Mouse (Mus musculus): ENCODE data around the gene Boc. TPM values are rescaled to one million over a fixed set of nuclear protein-coding genes. Genes with fewer than 3 reads are reported as not detected.

Boc gene
- polyA plus RNA-seq, 1 experiment from 2014 or later, result 0.57 TPM

DNA sequence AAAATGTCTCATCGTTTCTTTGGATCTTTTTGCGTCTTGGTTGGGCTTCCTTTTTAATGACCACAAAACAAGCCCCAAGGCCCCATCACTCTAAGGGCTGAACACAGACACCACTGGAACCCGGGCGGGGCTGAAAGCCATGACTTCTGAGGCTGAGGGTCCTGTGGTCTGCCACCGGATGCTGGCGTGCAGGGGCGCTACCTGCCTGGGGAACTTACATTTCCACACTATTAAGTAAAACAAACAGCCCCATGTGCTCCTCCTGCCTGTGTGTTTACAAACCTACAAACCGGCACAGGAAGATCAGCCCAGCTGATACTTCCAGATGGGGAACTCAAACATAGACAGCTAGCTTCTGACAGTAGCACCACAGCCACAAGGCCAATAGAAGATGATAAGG is 11.9 kb downstream of the Boc start:
- Histone ChIP-seq H3K27ac (ENCODE audit: low read length) (no peak overlapping the region), H3K27me3 (ENCODE audit: control insufficient read depth, insufficient read depth, low read depth, low read length) (no peaks in the 10 kb centered on the region), H3K9ac (ENCODE audit: low read depth, low read length) (no peak overlapping the region), H3K4me1 (ENCODE audit: control insufficient read depth, low read depth, low read length) (no peaks in the 10 kb centered on the region), H3K36me3 (ENCODE audit: control insufficient read depth, insufficient read depth) (no peaks in the 10 kb centered on the region), H3K4me2 (ENCODE audit: low read depth, low read length) (no peak overlapping the region), H3K4me3 (ENCODE audit: low read depth, low read length) (no peak overlapping the region), H3K9me3 (replicated peaks; ENCODE audit: control insufficient read depth, low read length) (no peaks in the 10 kb centered on the region)
- no peak for ATAC-seq (ENCODE audit: low read depth)
- WGBS (ENCODE audit: insufficient replicate concordance), result 11% methylated on average over 8 of the region's 8 CpGs

DNA sequence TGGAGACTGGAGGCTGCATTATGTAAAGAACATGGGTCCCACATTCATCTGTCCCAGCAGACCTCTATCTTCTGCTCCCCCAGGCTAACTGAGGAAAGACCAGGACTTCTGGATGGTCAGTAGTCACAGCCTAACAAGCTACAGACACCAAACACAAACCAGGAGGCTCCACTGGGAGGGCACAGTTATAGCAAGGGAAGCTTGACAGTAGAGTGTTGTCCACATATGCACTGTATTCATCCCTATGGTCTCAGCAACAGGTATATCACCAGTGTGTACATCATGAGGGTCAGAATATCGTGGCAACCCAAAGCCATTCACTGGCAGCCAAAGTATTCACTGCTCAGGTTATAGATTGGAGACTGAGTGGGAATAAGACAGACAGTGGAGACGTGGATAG is 12.8 kb downstream of the Boc start:
- WGBS (ENCODE audit: insufficient replicate concordance), result 26% methylated on average over 2 of the region's 2 CpGs
- H3K9ac ChIP-seq (ENCODE audit: low read depth, low read length), result no peak overlapping the region
- ATAC-seq (ENCODE audit: low read depth), result no peak
- H3K27ac ChIP-seq (ENCODE audit: low read length), result no peak overlapping the region
- H3K4me2 ChIP-seq (ENCODE audit: low read depth, low read length), result no peak overlapping the region
- H3K9me3 ChIP-seq (replicated peaks; ENCODE audit: control insufficient read depth, low read length), result no peaks in the 10 kb centered on the region
- no peaks in the 10 kb centered on the region for H3K4me1 ChIP-seq (ENCODE audit: control insufficient read depth, low read depth, low read length)
- H3K4me3 ChIP-seq (ENCODE audit: low read depth, low read length), result no peak overlapping the region
- no peaks in the 10 kb centered on the region for H3K27me3 ChIP-seq (ENCODE audit: control insufficient read depth, insufficient read depth, low read depth, low read length)
- H3K36me3 ChIP-seq (ENCODE audit: control insufficient read depth, insufficient read depth), result no peaks in the 10 kb centered on the region

DNA sequence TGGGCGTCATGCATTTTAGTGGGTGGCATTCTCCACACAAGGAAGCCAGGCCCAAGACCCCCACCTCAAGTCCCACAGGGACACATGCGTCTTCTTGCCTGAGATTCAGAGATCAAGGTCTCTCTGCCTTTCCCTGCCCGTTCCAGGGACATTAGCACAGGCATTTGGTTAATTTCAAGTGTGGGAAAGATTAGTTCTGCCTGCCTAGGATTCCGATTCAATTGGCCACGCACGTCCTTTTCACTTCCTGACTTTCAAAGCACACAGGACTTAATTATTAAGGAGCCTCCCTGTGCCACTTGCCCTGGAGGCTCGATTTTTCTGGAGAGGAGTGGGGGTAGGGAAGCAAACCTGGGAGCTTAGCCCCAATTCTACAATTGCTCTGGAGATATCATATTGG is 13.5 kb downstream of the Boc start:
- ATAC-seq (ENCODE audit: low read depth), result no peak
- Histone ChIP-seq H3K36me3 (ENCODE audit: control insufficient read depth, insufficient read depth) (no peaks in the 10 kb centered on the region), H3K4me1 (ENCODE audit: control insufficient read depth, low read depth, low read length) (no peaks in the 10 kb centered on the region), H3K4me2 (ENCODE audit: low read depth, low read length) (no peak overlapping the region), H3K9ac (ENCODE audit: low read depth, low read length) (no peak overlapping the region), H3K27ac (ENCODE audit: low read length) (no peak overlapping the region), H3K9me3 (replicated peaks; ENCODE audit: control insufficient read depth, low read length) (no peaks in the 10 kb centered on the region), H3K4me3 (ENCODE audit: low read depth, low read length) (no peak overlapping the region), H3K27me3 (ENCODE audit: control insufficient read depth, insufficient read depth, low read depth, low read length) (no peaks in the 10 kb centered on the region)
- 54% methylated on average over 7 of the region's 7 CpGs for WGBS (ENCODE audit: insufficient replicate concordance)

DNA sequence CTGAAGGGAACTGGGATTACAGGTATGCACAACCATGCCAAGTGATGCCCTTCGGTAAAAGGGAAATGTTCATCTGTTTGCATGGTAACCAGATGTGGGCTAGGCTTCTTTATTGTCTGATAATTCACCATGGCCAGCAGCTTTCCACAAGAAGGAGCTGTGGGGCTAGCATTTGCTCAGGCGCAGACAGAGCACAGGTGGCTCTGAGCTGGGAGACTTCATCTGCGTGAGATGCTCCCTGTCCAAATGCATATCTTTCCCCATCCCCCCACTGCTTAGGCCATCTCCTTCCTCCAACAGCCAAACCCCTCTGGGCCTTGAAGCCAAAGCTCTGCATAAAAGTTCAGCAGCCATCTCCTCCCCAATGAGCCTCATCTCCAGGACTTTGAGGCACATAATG is 15.6 kb downstream of the Boc start:
- H3K27ac ChIP-seq (ENCODE audit: low read length), result no peak overlapping the region
- no peak overlapping the region for H3K4me3 ChIP-seq (ENCODE audit: low read depth, low read length)
- no peak for ATAC-seq (ENCODE audit: low read depth)
- WGBS (ENCODE audit: insufficient replicate concordance), result 56% methylated on average over 3 of the region's 3 CpGs
- H3K9me3 ChIP-seq (replicated peaks; ENCODE audit: control insufficient read depth, low read length), result no peaks in the 10 kb centered on the region
- H3K27me3 ChIP-seq (ENCODE audit: control insufficient read depth, insufficient read depth, low read depth, low read length), result no peaks in the 10 kb centered on the region
- H3K36me3 ChIP-seq (ENCODE audit: control insufficient read depth, insufficient read depth), result no peaks in the 10 kb centered on the region
- no peak overlapping the region for H3K9ac ChIP-seq (ENCODE audit: low read depth, low read length)
- no peak overlapping the region for H3K4me2 ChIP-seq (ENCODE audit: low read depth, low read length)
- no peaks in the 10 kb centered on the region for H3K4me1 ChIP-seq (ENCODE audit: control insufficient read depth, low read depth, low read length)

DNA sequence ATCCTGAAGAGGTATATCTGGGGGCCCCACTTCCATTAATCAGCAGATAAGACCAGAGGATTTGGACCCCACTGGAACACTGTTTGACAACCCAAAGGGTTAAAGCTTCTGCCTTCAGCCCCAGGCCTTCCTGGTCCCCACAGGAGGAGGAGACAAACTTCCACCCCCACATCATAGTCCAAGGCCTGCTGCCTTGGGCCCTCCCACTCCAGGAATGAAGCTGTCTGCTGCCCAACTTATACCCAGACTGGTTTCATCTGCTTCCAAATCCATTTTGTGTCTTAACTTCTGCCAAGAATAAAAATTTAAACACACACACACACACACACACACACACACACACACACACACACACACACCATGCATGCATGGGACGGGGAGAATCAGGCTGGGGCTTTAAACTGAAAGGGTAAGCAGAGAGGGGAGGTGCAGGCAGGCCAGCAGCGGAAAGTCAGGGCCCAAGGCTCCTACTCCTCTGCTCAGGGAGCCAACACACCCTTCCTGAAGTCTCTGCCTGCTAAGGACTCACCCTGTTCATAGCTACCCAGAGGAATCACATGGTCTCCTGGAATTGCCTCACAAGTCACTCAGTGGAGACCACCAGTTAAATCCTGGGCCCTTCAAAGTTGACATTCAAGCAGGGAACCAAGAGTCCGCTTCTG is 16.5 kb downstream of the Boc start:
- Histone ChIP-seq H3K4me2 (ENCODE audit: low read depth, low read length) (no peak overlapping the region), H3K36me3 (ENCODE audit: control insufficient read depth, insufficient read depth) (no peaks in the 10 kb centered on the region), H3K9ac (ENCODE audit: low read depth, low read length) (no peak overlapping the region), H3K9me3 (replicated peaks; ENCODE audit: control insufficient read depth, low read length) (no peaks in the 10 kb centered on the region), H3K27ac (ENCODE audit: low read length) (no peak overlapping the region), H3K4me1 (ENCODE audit: control insufficient read depth, low read depth, low read length) (no peaks in the 10 kb centered on the region), H3K4me3 (ENCODE audit: low read depth, low read length) (no peak overlapping the region), H3K27me3 (ENCODE audit: control insufficient read depth, insufficient read depth, low read depth, low read length) (no peaks in the 10 kb centered on the region)
- 54% methylated on average over 3 of the region's 3 CpGs for WGBS (ENCODE audit: insufficient replicate concordance)
- ATAC-seq (ENCODE audit: low read depth), result no peak

DNA sequence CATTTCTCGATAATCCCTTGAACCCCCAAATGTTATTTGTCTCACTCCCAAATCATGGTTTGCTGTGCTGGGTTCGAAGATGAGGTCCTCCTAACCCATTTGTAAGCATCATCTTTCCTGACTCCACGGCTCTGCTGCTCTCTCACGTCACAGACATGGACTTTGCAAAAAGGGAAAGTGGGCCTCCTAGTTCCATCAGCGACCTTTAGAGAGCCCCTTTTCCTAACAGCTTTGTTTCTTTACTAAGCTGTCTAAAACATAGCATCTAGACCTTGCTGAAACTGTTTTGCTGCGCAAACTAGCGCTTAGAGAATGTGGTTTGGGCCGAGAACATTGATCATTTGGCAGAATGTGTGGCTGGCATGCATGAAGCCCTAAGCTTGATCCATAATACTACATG is 19.1 kb downstream of the Boc start:
- no peak overlapping the region for H3K4me3 ChIP-seq (ENCODE audit: low read depth, low read length)
- no peaks in the 10 kb centered on the region for H3K36me3 ChIP-seq (ENCODE audit: control insufficient read depth, insufficient read depth)
- H3K27ac ChIP-seq (ENCODE audit: low read length), result no peak overlapping the region
- H3K27me3 ChIP-seq (ENCODE audit: control insufficient read depth, insufficient read depth, low read depth, low read length), result no peaks in the 10 kb centered on the region
- WGBS (ENCODE audit: insufficient replicate concordance), result 63% methylated on average over 8 of the region's 8 CpGs
- no peak overlapping the region for H3K9ac ChIP-seq (ENCODE audit: low read depth, low read length)
- H3K4me1 ChIP-seq (ENCODE audit: control insufficient read depth, low read depth, low read length), result no peaks in the 10 kb centered on the region
- no peak overlapping the region for H3K4me2 ChIP-seq (ENCODE audit: low read depth, low read length)
- H3K9me3 ChIP-seq (replicated peaks; ENCODE audit: control insufficient read depth, low read length), result no peaks in the 10 kb centered on the region
- ATAC-seq (ENCODE audit: low read depth), result no peak

DNA sequence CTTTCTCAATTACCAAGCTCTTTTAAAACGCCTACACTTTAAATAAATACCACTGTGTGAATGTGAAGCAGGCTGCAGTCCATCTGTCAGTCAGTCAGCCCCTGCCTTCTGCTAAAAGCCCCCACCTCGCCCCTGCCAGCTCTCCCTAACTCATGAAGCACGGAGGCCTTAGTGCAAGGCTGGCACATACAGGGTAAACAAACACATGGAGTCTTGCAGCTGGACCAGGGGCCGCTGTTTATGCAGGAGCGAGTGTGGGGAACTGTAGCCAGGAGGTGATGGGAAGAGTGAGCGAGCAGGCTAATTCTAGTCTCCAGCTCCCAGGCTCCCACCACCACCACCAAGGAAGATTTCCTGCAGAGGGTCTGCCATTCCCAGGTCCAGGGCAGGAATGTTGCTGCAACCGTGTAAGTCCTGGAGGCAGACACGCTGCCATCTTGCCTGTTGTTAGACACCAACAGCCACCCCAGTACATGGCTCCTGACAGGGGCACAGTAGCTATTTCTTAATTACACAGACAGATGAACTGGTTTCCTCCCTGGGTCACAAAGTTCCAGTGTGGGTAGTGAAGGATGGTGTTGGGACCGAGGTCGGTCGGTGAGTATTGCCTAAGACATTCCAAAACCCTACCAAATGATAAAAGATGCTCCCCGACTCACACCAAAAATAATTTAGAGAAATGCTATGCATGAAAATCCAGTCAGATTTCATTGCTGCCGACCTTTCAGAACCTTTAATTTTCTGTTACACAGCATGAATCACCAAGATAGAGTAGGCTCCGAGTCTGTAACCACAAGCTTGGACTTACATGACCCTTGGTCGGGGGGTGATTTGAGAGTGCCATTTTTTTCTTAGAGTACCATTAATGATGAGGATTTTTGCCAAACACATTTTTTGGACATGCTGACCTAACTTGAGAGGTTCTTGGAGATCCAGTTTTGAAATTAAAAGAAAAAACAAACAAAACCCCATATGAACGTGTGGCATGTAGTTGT is 20.0 kb downstream of the Boc start:
- no peak overlapping the region for H3K9ac ChIP-seq (ENCODE audit: low read depth, low read length)
- ATAC-seq (ENCODE audit: low read depth), result no peak
- H3K27ac ChIP-seq (ENCODE audit: low read length), result no peak overlapping the region
- H3K4me1 ChIP-seq (ENCODE audit: control insufficient read depth, low read depth, low read length), result no peaks in the 10 kb centered on the region
- H3K27me3 ChIP-seq (ENCODE audit: control insufficient read depth, insufficient read depth, low read depth, low read length), result no peaks in the 10 kb centered on the region
- no peaks in the 10 kb centered on the region for H3K9me3 ChIP-seq (replicated peaks; ENCODE audit: control insufficient read depth, low read length)
- WGBS (ENCODE audit: insufficient replicate concordance), result 56% methylated on average over 16 of the region's 16 CpGs
- no peaks in the 10 kb centered on the region for H3K36me3 ChIP-seq (ENCODE audit: control insufficient read depth, insufficient read depth)
- H3K4me3 ChIP-seq (ENCODE audit: low read depth, low read length), result no peak overlapping the region
- no peak overlapping the region for H3K4me2 ChIP-seq (ENCODE audit: low read depth, low read length)

DNA sequence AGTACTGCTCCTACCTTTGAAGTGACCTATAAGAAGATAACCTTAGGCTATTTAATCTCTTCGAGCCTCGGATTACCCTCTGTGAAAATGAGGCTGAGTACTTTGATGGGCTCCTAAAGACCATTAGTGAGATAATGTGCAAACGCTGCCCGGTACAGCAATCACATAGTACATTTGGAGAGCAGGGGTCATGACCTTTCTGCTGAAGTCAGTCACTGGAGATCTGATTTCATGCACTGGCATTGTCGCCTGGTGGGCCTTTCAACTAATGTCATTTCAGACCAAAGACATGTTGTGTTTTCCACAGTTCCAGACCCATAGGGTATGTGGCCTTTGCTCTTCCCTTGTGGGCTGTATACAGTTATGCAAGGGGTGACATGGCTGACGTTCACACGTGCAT is 24.6 kb downstream of the Boc start:
- H3K4me1 ChIP-seq (ENCODE audit: control insufficient read depth, low read depth, low read length), result no peaks in the 10 kb centered on the region
- no peak overlapping the region for H3K9ac ChIP-seq (ENCODE audit: low read depth, low read length)
- ATAC-seq (ENCODE audit: low read depth), result no peak
- H3K36me3 ChIP-seq (ENCODE audit: control insufficient read depth, insufficient read depth), result no peaks in the 10 kb centered on the region
- 44% methylated on average over 7 of the region's 7 CpGs for WGBS (ENCODE audit: insufficient replicate concordance)
- no peak overlapping the region for H3K27ac ChIP-seq (ENCODE audit: low read length)
- no peaks in the 10 kb centered on the region for H3K9me3 ChIP-seq (replicated peaks; ENCODE audit: control insufficient read depth, low read length)
- no peaks in the 10 kb centered on the region for H3K27me3 ChIP-seq (ENCODE audit: control insufficient read depth, insufficient read depth, low read depth, low read length)
- H3K4me2 ChIP-seq (ENCODE audit: low read depth, low read length), result no peak overlapping the region
- H3K4me3 ChIP-seq (ENCODE audit: low read depth, low read length), result no peak overlapping the region

DNA sequence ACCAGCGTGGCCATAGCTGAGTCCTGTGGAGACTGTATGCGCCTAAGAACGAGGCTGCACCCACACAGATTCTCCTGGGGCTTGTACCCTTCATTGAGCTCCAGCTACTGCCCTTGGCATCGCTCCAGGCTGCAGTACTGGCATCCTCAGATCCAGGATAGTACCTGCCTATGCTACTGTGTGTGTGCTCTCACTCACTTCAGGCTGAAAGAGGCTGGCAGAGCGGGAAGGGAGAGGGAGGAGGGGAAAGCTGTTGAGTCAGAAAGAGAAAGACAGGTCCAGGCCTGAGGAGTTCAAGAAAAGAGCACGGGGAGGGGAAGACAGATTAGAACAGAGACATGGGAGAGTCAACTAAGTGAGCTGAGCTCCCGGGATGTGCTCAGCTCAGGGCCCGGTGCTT is 25.2 kb downstream of the Boc start:
- Histone ChIP-seq H3K27me3 (ENCODE audit: control insufficient read depth, insufficient read depth, low read depth, low read length) (no peaks in the 10 kb centered on the region), H3K4me1 (ENCODE audit: control insufficient read depth, low read depth, low read length) (no peaks in the 10 kb centered on the region), H3K27ac (ENCODE audit: low read length) (no peak overlapping the region), H3K4me2 (ENCODE audit: low read depth, low read length) (no peak overlapping the region), H3K4me3 (ENCODE audit: low read depth, low read length) (no peak overlapping the region), H3K9me3 (replicated peaks; ENCODE audit: control insufficient read depth, low read length) (no peaks in the 10 kb centered on the region), H3K9ac (ENCODE audit: low read depth, low read length) (no peak overlapping the region), H3K36me3 (ENCODE audit: control insufficient read depth, insufficient read depth) (no peaks in the 10 kb centered on the region)
- 54% methylated on average over 8 of the region's 8 CpGs for WGBS (ENCODE audit: insufficient replicate concordance)
- no peak for ATAC-seq (ENCODE audit: low read depth)

All from liver, embryonic 16.5 days (tissue).